Mouse (Mus musculus): ENCODE data around the gene Echdc2. TPM values are rescaled to one million over a fixed set of nuclear protein-coding genes. Genes with fewer than 3 reads are reported as not detected.
"Not testable (repeated sequence)": the region's sequence is repeated elsewhere in the genome, so short reads cannot be mapped to it uniquely, and the experiment has no call there.

Gene Echdc2
- total RNA-seq (2021) = 10 to 100 TPM; 16.7 to 18.5 TPM

- peak; percentile 16 to 19 for DNase-seq (ENCODE audit: extremely low spot score in 1 of 2, low spot score in 1 of 2)
Measured at GRCm38 (mm10) chr4:108165152-108165895, at the start of gene Echdc2. TSS of gene Echdc2 (plus strand) at chr4:108165437.

- no peak for DNase-seq (ENCODE audit: extremely low spot score in 1 of 2, low spot score in 1 of 2)
Measured at GRCm38 (mm10) chr4:108116466-108116865, 48.8 kb upstream of the Echdc2 start.

GRCm38 (mm10) chr4:108117488-108117887, 47.7 kb upstream of the Echdc2 start:
- no peak for DNase-seq (ENCODE audit: extremely low spot score in 1 of 2, low spot score in 1 of 2)

GRCm38 (mm10) chr4:108117924-108118876, 47.0 kb upstream of the Echdc2 start:
- DNase-seq (ENCODE audit: extremely low spot score in 1 of 2, low spot score in 1 of 2) = peak; percentile 89

- DNase-seq (ENCODE audit: extremely low spot score in 1 of 2, low spot score in 1 of 2) = no peak
Measured at GRCm38 (mm10) chr4:108124104-108124503, 41.1 kb upstream of the Echdc2 start.

GRCm38 (mm10) chr4:108126260-108126659, 39.0 kb upstream of the Echdc2 start:
- no peak for DNase-seq (ENCODE audit: extremely low spot score in 1 of 2, low spot score in 1 of 2)

GRCm38 (mm10) chr4:108127516-108127915, 37.7 kb upstream of the Echdc2 start:
- no peak for DNase-seq (ENCODE audit: extremely low spot score in 1 of 2, low spot score in 1 of 2)

GRCm38 (mm10) chr4:108128339-108128738, 36.9 kb upstream of the Echdc2 start:
- DNase-seq (ENCODE audit: extremely low spot score in 1 of 2, low spot score in 1 of 2) = no peak

GRCm38 (mm10) chr4:108130452-108130851, 34.8 kb upstream of the Echdc2 start:
- no peak for DNase-seq (ENCODE audit: extremely low spot score in 1 of 2, low spot score in 1 of 2)

- no peak for DNase-seq (ENCODE audit: extremely low spot score in 1 of 2, low spot score in 1 of 2)
Measured at GRCm38 (mm10) chr4:108136938-108137337, 28.3 kb upstream of the Echdc2 start.

- not testable (repeated sequence) for DNase-seq (ENCODE audit: extremely low spot score in 1 of 2, low spot score in 1 of 2)
Measured at GRCm38 (mm10) chr4:108143178-108143577, 22.1 kb upstream of the Echdc2 start.

GRCm38 (mm10) chr4:108143778-108144177, 21.5 kb upstream of the Echdc2 start:
- DNase-seq (ENCODE audit: extremely low spot score in 1 of 2, low spot score in 1 of 2) = no peak

- no peak for DNase-seq (ENCODE audit: extremely low spot score in 1 of 2, low spot score in 1 of 2)
Measured at GRCm38 (mm10) chr4:108144880-108145279, 20.4 kb upstream of the Echdc2 start, which contains the start of gene Scp2. TSS of gene Scp2 (minus strand) at chr4:108144998.

GRCm38 (mm10) chr4:108145554-108145953, 19.7 kb upstream of the Echdc2 start:
- not testable (repeated sequence) for DNase-seq (ENCODE audit: extremely low spot score in 1 of 2, low spot score in 1 of 2)

- not testable (repeated sequence) for DNase-seq (ENCODE audit: extremely low spot score in 1 of 2, low spot score in 1 of 2)
Measured at GRCm38 (mm10) chr4:108155141-108155540, 10.1 kb upstream of the Echdc2 start.

GRCm38 (mm10) chr4:108161936-108162335, 3.3 kb upstream of the Echdc2 start:
- no peak for DNase-seq (ENCODE audit: extremely low spot score in 1 of 2, low spot score in 1 of 2)

GRCm38 (mm10) chr4:108163291-108163690, 1.9 kb upstream of the Echdc2 start:
- no peak for DNase-seq (ENCODE audit: extremely low spot score in 1 of 2, low spot score in 1 of 2)

GRCm38 (mm10) chr4:108166874-108167273, 1.6 kb downstream of the Echdc2 start:
- no peak for DNase-seq (ENCODE audit: extremely low spot score in 1 of 2, low spot score in 1 of 2)

GRCm38 (mm10) chr4:108168056-108168455, 2.8 kb downstream of the Echdc2 start:
- DNase-seq (ENCODE audit: extremely low spot score in 1 of 2, low spot score in 1 of 2) = no peak

- DNase-seq (ENCODE audit: extremely low spot score in 1 of 2, low spot score in 1 of 2) = no peak
Measured at GRCm38 (mm10) chr4:108182278-108182677, 17.0 kb downstream of the Echdc2 start.

- DNase-seq (ENCODE audit: extremely low spot score in 1 of 2, low spot score in 1 of 2) = no peak
Measured at GRCm38 (mm10) chr4:108192821-108193323, 27.6 kb downstream of the Echdc2 start.
